Mouse (Mus musculus) liver, embryonic 14.5 days (tissue): ENCODE data around the gene Stk11ip.

Experiments
- CTCF ChIP-seq: IDR thresholded peaks from 2 replicates; pipeline ENCODE4 v1.5.1; 2016; ENCODE audit warnings: antibody characterized with exemption, low read depth, control low read depth
- EP300 ChIP-seq: IDR thresholded peaks from 2 replicates; pipeline ENCODE4 v1.6.1; 2016; ENCODE audit warnings: antibody characterized with exemption, low read depth

GRCm38 (mm10) chr1:75517984-75518383 lies 3.3 kb upstream of the Stk11ip start:
- no peak for TF ChIP-seq CTCF
- no peak for TF ChIP-seq EP300
